Mouse (Mus musculus) mouse trophoblast stem cell (cell line): ENCODE results near the gene Adamts18.

ENCODE experiments used
- in situ Hi-C, 2 experiments: fragments of 300-500 bp; cut with MseI, MboI; formaldehyde crosslinking; loops; 2 replicates in 1 of 2; 3 replicates in 1 of 2; pipeline ENCODE4 v1.15.1; 2025

Gene Adamts18

DNA sequence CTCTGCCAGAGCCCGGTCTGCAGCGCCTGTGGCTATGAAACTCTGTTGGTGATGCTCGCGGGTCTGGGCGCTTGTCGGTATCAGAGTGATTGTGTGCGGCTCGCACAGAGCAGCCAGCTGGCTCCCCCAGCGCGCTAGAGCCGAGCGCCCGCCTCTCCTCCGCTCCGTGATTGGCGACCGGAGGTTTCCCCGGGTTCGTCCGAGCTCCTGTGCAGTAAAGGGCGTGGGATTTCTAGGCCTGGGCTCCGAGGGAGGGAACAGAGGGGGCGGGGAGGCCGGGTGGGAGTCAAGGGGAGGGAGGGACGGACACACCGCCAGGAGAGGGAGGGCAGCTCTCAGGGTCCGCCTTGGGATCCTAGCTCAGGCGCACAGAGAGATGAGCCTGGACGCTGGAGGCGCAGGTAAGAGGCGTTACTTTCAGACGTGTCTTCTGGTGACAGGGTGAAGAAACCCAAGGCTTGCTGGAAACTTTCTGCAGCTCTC lies at the start of gene Adamts18:
TSS of gene Adamts18 (minus strand) at position 86 of the 483 bp plus-strand sequence.
- in situ Hi-C loops, result loop anchor here in 1 of 2 experiments (10.0 kb wide), 1 partner anchor 184 kb away; no protein-coding TSS in a partner anchor

DNA sequence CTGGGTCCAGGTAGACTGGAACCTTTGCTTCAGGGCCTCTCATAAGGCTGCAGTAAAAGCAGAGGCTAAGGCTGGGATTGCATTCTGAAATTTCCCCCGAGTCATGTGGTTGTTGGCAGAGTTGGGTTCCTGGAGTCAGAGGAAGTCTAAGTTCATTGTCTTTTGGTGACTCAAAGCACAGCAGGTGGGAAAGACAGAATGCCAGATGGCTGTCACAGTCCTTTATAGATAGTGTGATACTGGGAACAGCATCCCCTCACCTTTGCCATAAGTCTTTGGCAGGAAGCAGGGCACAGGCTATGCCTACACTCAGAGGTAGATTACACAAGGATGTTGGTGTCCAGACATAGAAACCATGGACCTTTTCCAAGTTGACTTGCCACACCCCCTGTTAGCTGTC lies 47.9 kb upstream of the Adamts18 start:
- in situ Hi-C loops, result no loop called here

DNA sequence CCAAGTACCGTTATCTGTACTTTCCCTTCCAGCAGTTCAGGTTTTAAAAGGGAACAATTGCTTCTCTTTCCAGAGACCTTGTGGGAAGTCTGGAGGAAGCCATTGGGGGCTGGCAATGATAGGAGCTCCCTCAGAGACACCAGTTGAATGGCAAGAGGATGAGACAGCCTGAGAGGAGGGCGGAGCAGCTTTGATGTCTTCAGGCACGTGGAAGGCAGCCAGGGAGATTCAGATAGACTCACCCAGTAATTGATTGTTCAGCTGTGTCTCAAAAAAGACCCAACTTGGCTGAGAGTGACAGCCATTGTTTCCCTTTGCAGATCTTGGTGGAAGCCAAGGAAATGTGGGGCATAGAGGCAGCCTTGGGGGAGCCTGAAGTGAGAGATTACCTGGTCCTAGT lies 42.8 kb upstream of the Adamts18 start:
- in situ Hi-C loops, result no loop called here

DNA sequence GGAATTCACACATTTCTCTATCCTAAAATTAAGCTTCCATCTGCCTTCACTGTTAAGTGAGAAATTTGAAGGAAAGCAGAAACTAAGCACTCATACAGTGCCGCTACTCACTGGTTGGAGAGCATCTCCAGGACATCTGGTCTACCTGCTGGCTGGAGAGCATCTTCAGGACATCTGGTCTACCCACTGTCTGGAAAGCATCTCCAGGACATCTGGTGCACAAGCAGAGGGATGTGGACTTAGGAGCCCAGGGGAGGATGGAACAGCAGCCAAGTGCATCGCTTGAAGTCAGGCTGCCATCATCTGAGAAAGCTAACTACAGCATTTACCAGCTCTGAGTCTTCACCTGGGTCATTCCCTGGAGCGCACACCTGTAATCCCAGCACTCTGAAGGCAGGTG lies 38.0 kb upstream of the Adamts18 start:
- in situ Hi-C loops, result no loop called here

DNA sequence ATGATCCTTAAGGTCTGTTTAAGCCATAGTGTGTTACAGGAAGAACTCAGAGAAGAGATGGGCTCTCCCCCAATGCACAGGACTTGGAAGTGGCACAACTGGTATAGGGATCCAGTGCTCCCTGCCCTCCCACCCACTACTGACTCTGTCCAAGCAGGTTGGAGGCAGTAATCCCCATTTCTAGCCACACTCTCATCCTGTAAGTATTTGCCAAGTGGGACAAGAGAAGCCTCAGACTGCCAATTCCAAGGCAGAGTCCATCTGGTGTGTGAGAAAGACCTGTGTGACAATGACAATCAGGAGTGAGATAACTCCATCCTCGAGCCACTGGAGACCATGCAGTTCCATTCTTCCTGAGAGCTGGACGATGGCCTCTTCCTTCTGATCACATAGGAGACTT lies 36.6 kb upstream of the Adamts18 start:
- in situ Hi-C loops, result no loop called here

DNA sequence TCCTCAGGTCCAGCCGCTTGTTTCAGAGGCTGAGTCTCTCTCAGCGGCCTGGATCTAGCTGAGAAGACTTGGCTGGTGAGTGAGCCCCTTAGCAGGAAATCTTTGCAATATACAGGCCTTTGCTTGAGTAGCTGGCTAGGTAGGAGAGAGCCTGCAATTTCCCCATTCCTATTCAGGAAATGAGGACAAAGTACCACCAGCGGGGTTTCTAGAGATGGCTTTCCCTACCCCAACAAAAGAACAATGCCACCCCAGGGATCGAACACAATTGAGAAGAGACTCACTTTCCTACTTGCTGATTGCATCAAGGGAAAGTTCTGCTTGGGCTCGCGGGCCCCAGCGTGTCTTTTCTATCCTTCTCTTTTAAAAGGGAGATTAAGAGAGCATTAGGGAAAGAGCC lies 35.5 kb upstream of the Adamts18 start:
- in situ Hi-C loops, result no loop called here

GRCm38 (mm10) chr8:113882558-113882957 lies 34.0 kb upstream of the Adamts18 start:
- in situ Hi-C loops, result no loop called here

- in situ Hi-C loops, result no loop called here
Observed at GRCm38 (mm10) chr8:113878411-113879006, 30.0 kb upstream of the Adamts18 start.

- in situ Hi-C loops, result no loop called here
Observed at GRCm38 (mm10) chr8:113873446-113874120, 25.0 kb upstream of the Adamts18 start.

- in situ Hi-C loops, result no loop called here
Observed at GRCm38 (mm10) chr8:113872436-113872835, 23.9 kb upstream of the Adamts18 start.

- in situ Hi-C loops, result no loop called here
Observed at GRCm38 (mm10) chr8:113866530-113866929, 18.0 kb upstream of the Adamts18 start.

DNA sequence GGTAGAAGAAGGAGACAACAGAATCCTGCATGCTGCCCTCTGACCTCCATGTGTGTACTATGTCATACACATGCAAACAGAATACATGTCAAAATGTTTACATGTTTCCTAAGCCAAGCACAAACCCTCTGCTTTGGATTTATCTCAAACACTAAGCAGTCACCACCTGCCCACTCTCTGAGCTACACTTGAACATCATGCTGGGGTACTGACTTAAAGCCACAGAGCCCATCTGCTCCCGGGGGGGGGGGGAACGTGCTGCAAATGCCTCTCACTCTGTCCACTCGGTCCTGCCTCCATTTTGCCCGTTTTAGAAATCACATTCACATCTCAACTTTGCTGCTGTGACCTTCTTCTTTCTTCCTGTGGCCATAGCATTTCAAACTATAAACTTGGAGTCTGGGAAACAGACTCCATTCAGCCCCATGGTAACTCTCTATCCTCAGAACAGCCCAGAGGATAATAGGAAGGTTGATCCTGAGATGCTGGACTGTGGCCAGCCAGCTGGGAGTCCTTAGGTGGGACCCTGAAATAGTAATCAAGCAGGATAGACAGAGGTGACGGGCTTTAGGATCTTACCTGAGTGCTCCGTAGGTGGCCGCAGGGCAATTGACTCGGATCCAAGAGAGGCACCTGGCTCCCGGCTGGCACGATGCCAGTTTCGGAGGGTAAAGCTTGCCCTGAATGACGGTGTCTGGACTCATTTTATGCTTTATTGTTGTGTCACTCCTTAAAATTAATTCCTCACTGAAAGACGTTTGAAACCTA lies 17.0 kb upstream of the Adamts18 start:
- in situ Hi-C loops, result no loop called here

GRCm38 (mm10) chr8:113859890-113860683 lies 11.5 kb upstream of the Adamts18 start:
- in situ Hi-C loops, result loop anchor here in 1 of 2 experiments (10.0 kb wide), 1 partner anchor 125 kb away; no protein-coding TSS in a partner anchor

DNA sequence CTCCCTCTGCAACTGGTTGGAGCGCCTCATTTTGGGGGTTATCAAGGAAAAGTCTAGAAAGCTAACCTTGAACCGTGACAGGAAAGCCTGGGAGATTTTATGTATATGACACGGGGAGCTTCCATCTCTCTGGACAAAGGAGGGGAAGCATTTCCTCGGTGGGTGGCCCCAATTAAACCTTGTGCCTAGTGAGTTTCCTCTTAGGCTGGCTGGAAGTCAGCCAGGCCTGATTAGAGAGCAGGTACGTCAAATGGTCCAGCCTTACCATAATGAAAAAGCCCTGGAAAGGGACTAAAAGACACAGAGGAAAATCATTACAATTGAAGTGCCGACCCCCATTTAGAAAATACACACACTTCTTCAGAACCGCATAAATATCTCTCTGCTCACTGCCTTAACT lies 10.3 kb upstream of the Adamts18 start:
- in situ Hi-C loops, result loop anchor here in 1 of 2 experiments (10.0 kb wide), 1 partner anchor 126 kb away; no protein-coding TSS in a partner anchor

GRCm38 (mm10) chr8:113854622-113855293 lies 6.2 kb upstream of the Adamts18 start:
- in situ Hi-C loops, result loop anchor here in 1 of 2 experiments (10.0 kb wide), 1 partner anchor 130 kb away; no protein-coding TSS in a partner anchor

DNA sequence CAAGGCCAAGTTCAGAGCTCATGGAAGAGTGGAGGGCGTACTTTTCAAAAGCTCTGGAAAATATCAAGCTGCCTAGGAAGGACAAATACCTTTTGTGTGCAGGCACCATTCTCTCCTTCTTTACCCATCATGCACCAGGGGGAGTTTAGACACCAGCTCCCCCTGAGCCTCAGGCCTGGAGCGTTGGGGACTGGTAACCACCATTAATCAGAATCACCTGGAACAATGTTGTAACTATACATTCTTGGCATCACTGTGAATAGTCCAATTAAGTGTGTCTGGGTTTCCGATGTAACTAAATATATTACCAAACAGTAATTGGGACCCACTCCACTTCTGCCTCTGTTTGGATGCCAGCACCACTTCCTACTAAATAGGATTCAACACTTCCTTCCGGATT lies 5.2 kb upstream of the Adamts18 start:
- in situ Hi-C loops, result loop anchor here in 1 of 2 experiments (10.0 kb wide), 1 partner anchor 131 kb away; no protein-coding TSS in a partner anchor

DNA sequence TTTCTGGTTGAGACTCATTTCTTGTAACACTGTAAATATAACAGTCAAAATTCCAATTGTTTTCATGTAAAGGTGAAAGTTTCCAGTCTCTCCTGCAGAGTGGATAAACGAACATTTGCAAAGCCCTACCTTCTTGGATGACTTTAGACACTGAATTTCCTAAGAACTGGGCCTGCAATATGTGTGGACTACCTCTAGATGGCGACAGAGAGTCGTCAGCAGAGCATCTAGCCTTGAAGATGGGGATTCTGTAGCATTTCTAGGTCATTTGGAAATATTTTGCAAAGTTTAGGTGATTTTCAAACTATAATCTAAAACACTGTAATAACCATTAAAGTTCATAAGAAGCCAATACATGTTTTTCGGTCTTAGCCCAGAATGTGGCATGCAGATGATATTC lies 3.1 kb upstream of the Adamts18 start:
- in situ Hi-C loops, result loop anchor here in 1 of 2 experiments (10.0 kb wide), 1 partner anchor 133 kb away; no protein-coding TSS in a partner anchor

DNA sequence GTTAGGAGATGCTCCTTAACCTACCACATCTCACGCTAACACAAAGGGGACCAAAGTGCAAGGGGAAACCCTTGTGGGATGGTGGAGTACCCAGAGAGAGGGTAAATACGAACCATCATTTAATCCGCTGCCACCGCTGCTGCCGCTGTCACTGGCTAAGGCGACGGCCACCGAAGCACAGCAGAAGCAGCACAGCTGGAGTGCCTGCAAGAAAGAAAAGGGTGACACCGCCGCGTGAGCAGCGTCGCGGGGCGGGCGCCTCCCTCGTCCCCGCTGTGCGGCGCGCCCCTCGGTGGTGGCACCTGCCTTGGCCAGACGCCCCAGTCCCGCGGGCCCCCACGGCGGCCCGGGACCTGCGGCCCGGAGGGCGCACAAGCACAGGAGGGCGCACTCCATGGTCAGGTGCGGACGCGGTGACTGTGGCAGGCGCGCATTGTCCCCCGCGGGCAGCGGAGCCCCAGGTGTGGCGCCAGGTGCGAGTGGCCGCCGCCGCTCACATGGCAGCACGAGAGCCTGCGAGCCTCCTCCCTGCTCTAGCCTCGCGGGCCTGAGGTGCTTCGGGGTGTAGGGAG lies 371 bp downstream of the Adamts18 start:
- in situ Hi-C loops, result loop anchor here in 1 of 2 experiments (10.0 kb wide), 1 partner anchor 183 kb away; no protein-coding TSS in a partner anchor

DNA sequence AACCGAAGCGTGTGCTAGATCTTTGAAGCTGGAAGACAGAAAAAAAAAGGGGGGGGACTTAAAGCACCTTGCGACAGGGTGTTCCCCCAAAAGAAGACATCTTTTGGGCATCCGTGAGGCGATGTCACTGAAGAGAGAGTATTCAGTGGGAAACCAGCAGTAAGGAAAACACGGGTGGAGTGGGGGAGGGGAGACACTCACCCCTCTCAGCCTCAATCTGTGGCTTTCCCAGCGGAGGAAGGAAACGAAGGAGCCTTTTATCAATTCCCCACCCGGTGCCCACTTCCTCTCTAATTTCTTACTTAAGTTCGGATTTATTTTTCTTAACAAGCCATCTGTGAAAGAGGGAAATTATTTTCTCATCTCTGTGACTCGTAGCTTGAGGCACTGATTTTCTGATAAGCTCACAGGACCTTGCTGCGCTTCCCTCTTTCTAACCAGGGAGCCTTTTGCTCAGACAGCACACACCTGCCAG lies 895 bp downstream of the Adamts18 start:
- in situ Hi-C loops, result loop anchor here in 1 of 2 experiments (10.0 kb wide), 1 partner anchor 183 kb away; no protein-coding TSS in a partner anchor

- in situ Hi-C loops, result loop anchor here in 1 of 2 experiments (10.0 kb wide), 1 partner anchor 182 kb away; no protein-coding TSS in a partner anchor
Observed at GRCm38 (mm10) chr8:113846669-113847068, 1.9 kb downstream of the Adamts18 start.
